Mouse (Mus musculus): Measurements from ENCODE around the gene Glod4.

DNA sequence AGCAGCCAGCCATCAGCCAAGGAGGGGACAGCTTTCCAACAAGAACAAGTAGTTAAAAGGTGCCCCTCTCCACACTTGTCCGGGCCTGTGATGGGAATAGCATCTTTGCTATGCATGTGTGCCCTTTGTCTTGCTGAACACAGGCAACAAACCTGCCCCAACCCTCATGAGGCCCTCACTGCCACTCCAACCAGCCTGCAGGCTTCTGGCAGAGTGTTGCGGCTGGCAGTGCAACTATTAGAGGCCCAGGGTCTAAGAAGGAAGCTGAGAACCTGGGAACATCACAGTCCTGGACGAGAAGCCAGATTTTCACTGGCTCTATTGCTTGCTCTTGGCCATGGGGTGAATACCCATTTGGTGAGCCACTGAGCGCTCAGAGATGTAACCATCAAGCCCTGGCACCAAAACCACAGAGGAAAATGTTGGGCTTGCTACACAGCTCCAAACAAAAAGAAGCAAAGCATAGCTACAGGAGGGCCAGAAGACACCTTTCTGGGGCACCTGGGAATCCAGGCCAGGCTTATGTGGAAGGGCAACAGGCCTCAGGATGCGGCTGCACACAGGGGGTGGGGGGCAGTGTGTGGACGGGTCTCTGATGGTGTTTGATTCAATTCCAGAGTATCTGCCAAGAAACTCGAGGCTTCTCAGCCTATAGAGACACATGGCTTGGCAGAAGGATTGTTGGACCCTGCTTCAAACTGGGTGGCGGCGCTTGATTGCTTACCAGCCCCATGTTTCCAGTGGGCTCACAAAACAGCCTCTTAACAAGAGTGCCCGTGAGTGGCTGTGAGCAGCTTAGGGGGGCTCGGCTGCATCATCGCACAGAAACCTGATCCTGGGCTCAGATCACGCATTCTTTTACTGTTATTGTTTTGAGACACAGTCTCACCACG, 35.7 kb upstream of the Glod4 start:
- no peak for TF ChIP-seq CTCF (conservative IDR thresholded peaks at IDR 0.05 in 1 of 2, IDR thresholded peaks at IDR 0.05 in 1 of 2; ENCODE audit: low read depth in 2 of 2, low read length in 2 of 2)
- no peak for TF ChIP-seq POLR2A (IDR thresholded peaks at IDR 0.05; ENCODE audit: low read depth, low read length)
- no peak for TF ChIP-seq ZMIZ1 (IDR thresholded peaks at IDR 0.05; ENCODE audit: low read depth, low read length)
- no peak for TF ChIP-seq GABPA (IDR thresholded peaks at IDR 0.05; ENCODE audit: insufficient replicate concordance, low read depth, low read length)
- no peak for TF ChIP-seq MYC (IDR thresholded peaks at IDR 0.05; ENCODE audit: low read depth, low read length)
- TF ChIP-seq HCFC1 (IDR thresholded peaks at IDR 0.05; ENCODE audit: low read depth, low read length): no peak
- TF ChIP-seq E2F4 (IDR thresholded peaks at IDR 0.05; ENCODE audit: insufficient replicate concordance, low read depth, low read length): no peak
- TF ChIP-seq MEF2A (IDR thresholded peaks at IDR 0.05; ENCODE audit: borderline replicate concordance, low read depth, low read length): no peak

Measured in CH12.LX (cell line).